In the genomic region with DNA sequence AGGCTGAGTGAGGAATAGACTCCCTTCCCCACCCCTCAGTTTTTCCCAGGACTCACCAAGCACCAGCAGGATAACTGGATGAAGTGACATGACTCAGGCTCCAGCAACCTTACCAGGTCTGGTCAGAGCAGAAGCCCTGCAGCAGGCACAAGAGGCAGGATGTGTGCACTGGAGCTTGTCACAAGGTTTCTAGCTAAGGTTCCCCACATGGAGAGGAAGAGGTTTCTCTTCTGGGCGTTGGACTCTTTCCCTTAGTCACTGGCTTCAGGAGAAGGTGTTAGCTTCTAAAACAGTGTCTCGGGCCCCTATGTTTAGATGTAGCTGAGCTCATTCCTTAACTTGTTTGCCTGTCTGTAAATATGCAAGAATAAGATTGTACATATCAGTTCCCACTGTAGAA, we compare ENCODE assay signal across 12 mouse cellular contexts. TPM values are rescaled to one million over a fixed set of nuclear protein-coding genes. Genes with fewer than 3 reads are reported as not detected.
DNase-seq lines count a peak whose midpoint lies in the region; ATAC-seq lines count a peak whose summit lies in the region.
"Had no signal": no experiment of that assay in that cellular context is flagged by ENCODE, and none has a peak within 500 bp of the region (broad histone marks: within the 10 kb centered on the region; RNA-seq: fewer than 3 reads in every experiment).

TSS of gene Lair1 (minus strand) at position 192 of the 400 bp plus-strand sequence.

- H3K36me3 ChIP-seq in hindbrain, embryonic 11.5 days (ENCODE audit: control insufficient read depth, insufficient read depth, low read length) = no peaks in the 10 kb centered on the region
- H3K36me3 ChIP-seq: embryonic facial prominence, embryonic 15.5 days had no signal

- no peaks in the 10 kb centered on the region for H3K27me3 ChIP-seq in hindbrain, embryonic 11.5 days (ENCODE audit: control insufficient read depth, insufficient read depth, low read length)
- H3K27me3 ChIP-seq: embryonic facial prominence, embryonic 15.5 days had no signal

- H3K9me3 ChIP-seq in hindbrain, embryonic 11.5 days (ENCODE audit: control insufficient read depth, low read length) = no peaks in the 10 kb centered on the region
- H3K9me3 ChIP-seq: embryonic facial prominence, embryonic 15.5 days had no signal

- no peak within 1 kb of the TSS for H3K4me3 ChIP-seq in hindbrain, embryonic 11.5 days (ENCODE audit: low read depth, low read length)
- H3K4me3 ChIP-seq: embryonic facial prominence, embryonic 15.5 days; gastrocnemius, adult 2 months had no signal

- no peaks in the 10 kb centered on the region for H3K4me1 ChIP-seq in hindbrain, embryonic 11.5 days (replicated peaks; ENCODE audit: control insufficient read depth, insufficient read depth, low read length)
- H3K4me1 ChIP-seq: embryonic facial prominence, embryonic 15.5 days had no signal

- no peak within 1 kb of the TSS for H3K9ac ChIP-seq in hindbrain, embryonic 11.5 days (ENCODE audit: low read depth, low read length)
- H3K9ac ChIP-seq: embryonic facial prominence, embryonic 15.5 days had no signal

- DNase-seq in B cell, adult 2 months = peak; percentile 25 to 28
- DNase-seq in natural killer cell, adult 2 months (ENCODE audit: low spot score in 2 of 2) = peak; percentile 23 to 43
- no peak for DNase-seq in cerebellum, postnatal 25 days
- no peak for DNase-seq in hindbrain, embryonic 11.5 days (ENCODE audit: low spot score)
- DNase-seq in adrenal gland, postnatal 10 days = no peak
- DNase-seq: gastrocnemius, adult 2 months; heart, postnatal 10 days; lung, postnatal 4 days; right cerebral cortex, postnatal 25 days had no signal

- H3K4me2 ChIP-seq in hindbrain, embryonic 11.5 days (replicated peaks; ENCODE audit: low read depth, low read length) = no peak within 1 kb of the TSS
- H3K4me2 ChIP-seq: embryonic facial prominence, embryonic 15.5 days had no signal

- no peak within 1 kb of the TSS for H3K27ac ChIP-seq in hindbrain, embryonic 11.5 days (ENCODE audit: low read depth, low read length)
- H3K27ac ChIP-seq: embryonic facial prominence, embryonic 15.5 days; gastrocnemius, adult 2 months had no signal

- WGBS in hindbrain, embryonic 11.5 days = 90% methylated on average over 2 of the region's 2 CpGs

- peak; percentile 74 for ATAC-seq in CD4-positive, CD25-positive, alpha-beta regulatory T cell, adult 4 months
- peak; percentile 95 to 96 for ATAC-seq in hematopoietic stem cell, adult 5-6 weeks (replicated peaks in 1 of 2; ENCODE audit: insufficient read depth in 1 of 2, low FRiP score in 2 of 2, low TSS enrichment in 1 of 2, low read depth in 1 of 2, poor library complexity in 2 of 2, severe bottlenecking in 2 of 2)
- ATAC-seq in hindbrain, embryonic 11.5 days (ENCODE audit: low FRiP score) = no peak

RNA-seq across cellular contexts. Expression of gene Lair1, which starts in this region (rescaled TPM):
- polyA plus RNA-seq in CD4-positive, CD25-positive, alpha-beta regulatory T cell, adult 4 months (2017; shearing (Covaris generic)) = 1 to 10 TPM; 4.5 to 6.5 TPM
- 58.2 and 81.5 TPM in 2 replicates for total RNA-seq in hematopoietic stem cell, adult 5-6 weeks (2017)
- 2.6 and 3.0 TPM in 2 replicates for polyA plus RNA-seq in hindbrain, embryonic 11.5 days (2014; fragmentation: Nextera tagmentation; extraction: Ambion mirVana)
- 1 to 10 TPM; 1.4 to 2.5 TPM for total RNA-seq in adrenal gland, postnatal 10 days (2021)

Comparison
In these comparisons a context has a peak if more than half of its experiments do, and no peak if none do; other contexts are left out.
1. RNA of gene Lair1 (total RNA-seq): 58.2 to 81.5 TPM in hematopoietic stem cell, adult 5-6 weeks; 1.4 to 2.5 TPM in adrenal gland, postnatal 10 days; every median in the first group is over 10 times any median in the second.
2. DNase-seq: peak in B cell, adult 2 months (2 of 2) and natural killer cell, adult 2 months (2 of 2); none in cerebellum, postnatal 25 days (0 of 2), hindbrain, embryonic 11.5 days (single experiment) and adrenal gland, postnatal 10 days (single experiment).